Comparison of ENCODE assay signal across 12 mouse cellular contexts in the genomic region with DNA sequence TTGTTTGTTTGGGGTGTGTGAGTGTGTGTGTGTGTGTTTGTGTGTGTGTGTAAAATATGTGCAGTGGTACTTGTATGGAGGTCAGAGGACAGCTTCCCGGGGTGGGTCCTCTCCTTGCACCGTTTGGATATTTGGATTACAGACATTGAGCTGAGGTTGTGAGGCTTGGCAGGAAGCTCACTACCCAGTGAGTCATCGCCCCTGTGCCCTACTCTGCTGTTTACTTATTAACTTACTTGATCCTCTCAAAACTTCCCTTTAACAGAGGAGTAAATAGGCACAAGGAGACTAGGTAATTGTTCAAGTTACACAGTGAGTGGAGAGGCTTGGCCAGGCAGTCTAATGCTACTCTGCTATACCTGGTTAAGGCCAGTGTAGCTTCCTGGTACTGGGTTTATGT.
DNase-seq lines count a peak whose midpoint lies in the region; ATAC-seq and TF ChIP-seq lines count a peak whose summit lies in the region.
"Had no signal": no experiment of that assay in that cellular context is flagged by ENCODE, and none has a peak within 500 bp of the region (broad histone marks: within the 10 kb centered on the region; RNA-seq: fewer than 3 reads in every experiment).

No protein-coding gene starts in this region.

- 19% methylated on average over 3 of the region's 3 CpGs for WGBS in lung, embryonic 16.5 days
- WGBS in forebrain, postnatal 0 days = 77% methylated on average over 3 of the region's 3 CpGs
- WGBS in midbrain, embryonic 14.5 days = 89% methylated on average over 3 of the region's 3 CpGs

- no peak for TF ChIP-seq CTCF in forebrain, postnatal 0 days (IDR thresholded peaks at IDR 0.05; ENCODE audit: low read depth)

- peaks cover 3% of the 10 kb centered on the region; the same call in 1 of the 2 replicates for H3K4me1 ChIP-seq in lung, embryonic 16.5 days (replicated peaks; ENCODE audit: control insufficient read depth, insufficient read depth, low read length)
- no peaks in the 10 kb centered on the region for H3K4me1 ChIP-seq in forebrain, postnatal 0 days (ENCODE audit: insufficient read depth)
- no peaks in the 10 kb centered on the region for H3K4me1 ChIP-seq in midbrain, embryonic 14.5 days (ENCODE audit: control insufficient read depth, insufficient read depth, low read length)
- H3K4me1 ChIP-seq: forebrain, embryonic 15.5 days; hindbrain, embryonic 15.5 days had no signal

- no peak overlapping the region for H3K27ac ChIP-seq in lung, embryonic 16.5 days (ENCODE audit: low read length)
- no peak overlapping the region for H3K27ac ChIP-seq in forebrain, postnatal 0 days (ENCODE audit: low read depth, low read length)
- no peak overlapping the region for H3K27ac ChIP-seq in midbrain, embryonic 14.5 days (replicated peaks; ENCODE audit: low read depth, low read length)
- H3K27ac ChIP-seq: forebrain, embryonic 15.5 days; hindbrain, embryonic 15.5 days; limb, embryonic 12.5 days had no signal

- DNase-seq in urinary bladder, postnatal 36 days (ENCODE audit: low spot score in 2 of 2) = peak; percentile 41 to 43
- no peak for DNase-seq in urinary bladder, adult 2 months (ENCODE audit: low spot score)
- peak; percentile 68 for DNase-seq in kidney, adult 18-20 months
- DNase-seq in left cerebral cortex, adult 9 months (ENCODE audit: low spot score in 2 of 2) = no peak
- no peak for DNase-seq in forebrain, postnatal 0 days
- no peak for DNase-seq in midbrain, embryonic 14.5 days
- DNase-seq in layer of hippocampus, adult 11-12 months (ENCODE audit: low spot score) = no peak

- peak; percentile 75 for ATAC-seq in lung, embryonic 16.5 days (ENCODE audit: low read depth)
- ATAC-seq in forebrain, postnatal 0 days = no peak
- no peak for ATAC-seq in midbrain, embryonic 14.5 days (ENCODE audit: low FRiP score, low TSS enrichment)
- ATAC-seq: forebrain, embryonic 15.5 days had no signal

- no peak overlapping the region for H3K4me3 ChIP-seq in lung, embryonic 16.5 days (ENCODE audit: low read length)
- H3K4me3 ChIP-seq in forebrain, postnatal 0 days (ENCODE audit: low read depth, low read length) = no peak overlapping the region
- H3K4me3 ChIP-seq in midbrain, embryonic 14.5 days (replicated peaks; ENCODE audit: low read depth, low read length) = no peak overlapping the region
- H3K4me3 ChIP-seq: forebrain, embryonic 15.5 days; heart, embryonic 12.5 days; hindbrain, embryonic 15.5 days; limb, embryonic 12.5 days had no signal

- no peaks in the 10 kb centered on the region for H3K27me3 ChIP-seq in lung, embryonic 16.5 days (ENCODE audit: control insufficient read depth, insufficient read depth, low read depth, low read length)
- H3K27me3 ChIP-seq in forebrain, postnatal 0 days (ENCODE audit: insufficient read depth, low read length) = no peaks in the 10 kb centered on the region
- H3K27me3 ChIP-seq in midbrain, embryonic 14.5 days (ENCODE audit: control insufficient read depth, insufficient read depth, low read length) = no peaks in the 10 kb centered on the region
- H3K27me3 ChIP-seq: forebrain, embryonic 15.5 days; heart, embryonic 12.5 days; hindbrain, embryonic 15.5 days; limb, embryonic 12.5 days had no signal

- H3K9me3 ChIP-seq in lung, embryonic 16.5 days (ENCODE audit: control insufficient read depth, low read length) = no peaks in the 10 kb centered on the region
- H3K9me3 ChIP-seq in forebrain, postnatal 0 days (ENCODE audit: low read length) = no peaks in the 10 kb centered on the region
- no peaks in the 10 kb centered on the region for H3K9me3 ChIP-seq in midbrain, embryonic 14.5 days (ENCODE audit: control insufficient read depth, low read length)
- H3K9me3 ChIP-seq: forebrain, embryonic 15.5 days; heart, embryonic 12.5 days; hindbrain, embryonic 15.5 days; limb, embryonic 12.5 days had no signal

- no peak overlapping the region for H3K9ac ChIP-seq in lung, embryonic 16.5 days (ENCODE audit: low read length)
- H3K9ac ChIP-seq in forebrain, postnatal 0 days = no peak overlapping the region
- H3K9ac ChIP-seq in midbrain, embryonic 14.5 days (replicated peaks; ENCODE audit: low read length) = no peak overlapping the region
- H3K9ac ChIP-seq: forebrain, embryonic 15.5 days; heart, embryonic 12.5 days; hindbrain, embryonic 15.5 days; limb, embryonic 12.5 days had no signal

- H3K4me2 ChIP-seq in lung, embryonic 16.5 days (ENCODE audit: low read depth, low read length) = no peak overlapping the region
- no peak overlapping the region for H3K4me2 ChIP-seq in forebrain, postnatal 0 days (ENCODE audit: low read depth)
- H3K4me2 ChIP-seq in midbrain, embryonic 14.5 days (ENCODE audit: low read length) = no peak overlapping the region
- H3K4me2 ChIP-seq: forebrain, embryonic 15.5 days; heart, embryonic 12.5 days; hindbrain, embryonic 15.5 days; limb, embryonic 12.5 days had no signal

- no peaks in the 10 kb centered on the region for H3K36me3 ChIP-seq in lung, embryonic 16.5 days (ENCODE audit: control insufficient read depth, insufficient read depth, low read length)
- H3K36me3 ChIP-seq in forebrain, postnatal 0 days (ENCODE audit: insufficient read depth) = no peaks in the 10 kb centered on the region
- H3K36me3 ChIP-seq in midbrain, embryonic 14.5 days (ENCODE audit: control insufficient read depth, insufficient read depth, low read length) = no peaks in the 10 kb centered on the region
- H3K36me3 ChIP-seq: forebrain, embryonic 15.5 days; heart, embryonic 12.5 days; hindbrain, embryonic 15.5 days had no signal

Comparison
In these comparisons a context has a peak if more than half of its experiments do, and no peak if none do; other contexts are left out.
1. DNase-seq: peak in urinary bladder, postnatal 36 days (2 of 2) and kidney, adult 18-20 months (single experiment); none in urinary bladder, adult 2 months (single experiment), left cerebral cortex, adult 9 months (0 of 2), forebrain, postnatal 0 days (single experiment), midbrain, embryonic 14.5 days (single experiment) and layer of hippocampus, adult 11-12 months (single experiment).